Mouse (Mus musculus) effector memory CD4-positive, alpha-beta T cell, adult 5 months (primary cell): ENCODE data around the gene Gm13695. TPM values are rescaled to one million over a fixed set of nuclear protein-coding genes. Genes with fewer than 3 reads are reported as not detected.

ENCODE experiments used
- polyA plus RNA-seq: library from polyadenylated mRNA; unstranded; fragments of 100-300 nt; shearing (Covaris generic); gene quantifications from one replicate; pipeline ENCODE4 v1.2.1, GENCODE M21; 2017

Gene Gm13695
- not detected for polyA plus RNA-seq

GRCm38 (mm10) chr2:83967013-83967412, at the start of gene Gm13695:
Gene Gm13695 (plus strand): TSS chr2:83967313.

DNA sequence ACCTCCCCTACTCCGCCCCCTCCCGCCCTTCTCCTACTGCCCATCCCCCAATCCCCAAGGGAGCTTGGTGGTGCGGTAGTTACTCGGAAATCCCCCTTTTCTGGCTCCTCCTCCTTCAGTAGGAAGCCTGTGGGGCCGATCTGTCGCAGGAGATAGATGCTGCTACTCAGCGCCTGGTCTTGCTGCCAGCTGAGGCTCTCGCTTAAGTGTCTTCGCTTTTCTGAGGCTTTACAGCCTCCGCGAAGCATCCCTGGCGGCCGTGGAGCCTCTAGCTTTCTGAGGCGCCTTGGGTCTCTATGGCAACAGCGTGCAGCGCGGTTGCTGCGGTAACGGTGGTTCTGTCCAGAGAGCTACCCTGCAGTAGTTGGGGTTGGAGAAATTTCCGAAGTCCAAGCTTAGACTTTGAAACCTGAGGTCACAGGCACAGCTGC, 26.2 kb upstream of the Gm13695 start, which contains the start of gene Zswim2:
Gene Zswim2, minus strand, starts transcription at position 298 of the 431 bp plus-strand sequence.

GRCm38 (mm10) chr2:83955393-83955792, 11.7 kb upstream of the Gm13695 start, which contains the start of gene Gm13698:
Gene Gm13698 (plus strand): TSS chr2:83955693.

GRCm38 (mm10) chr2:83961203-83961602, 5.9 kb upstream of the Gm13695 start, which contains the start of gene Gm13693:
Gene Gm13693 (plus strand): TSS chr2:83961503.

GRCm38 (mm10) chr2:83972823-83973222, 5.7 kb downstream of the Gm13695 start, which contains the start of gene Gm13696:
Gene Gm13696 (plus strand): TSS chr2:83973123.

GRCm38 (mm10) chr2:83978633-83979032, 11.5 kb downstream of the Gm13695 start, which contains the start of gene Gm13694:
Gene Gm13694 (plus strand): TSS chr2:83978933.

GRCm38 (mm10) chr2:83984443-83984842, 17.3 kb downstream of the Gm13695 start, which contains the start of gene Gm13697:
Gene Gm13697 (plus strand): TSS chr2:83984743.

GRCm38 (mm10) chr2:83990253-83990652, 23.1 kb downstream of the Gm13695 start, which contains the start of gene Gm13691:
Gene Gm13691 (plus strand): TSS chr2:83990553.

Other genes with a start within 250 kb of the Gm13695 start
- gene Itgav, start 242.9 kb upstream of the Gm13695 start, polyA plus RNA-seq: 107 TPM
- gene Fam171b, start 154.7 kb upstream of the Gm13695 start, polyA plus RNA-seq: 0.67 TPM
- not detected for gene Zswim2, start 26.1 kb upstream of the Gm13695 start, polyA plus RNA-seq
- not detected for gene Gm13698, start 11.6 kb upstream of the Gm13695 start, polyA plus RNA-seq
- gene Gm13693, start 5.8 kb upstream of the Gm13695 start, polyA plus RNA-seq: not detected
- gene Gm13696, start 5.8 kb downstream of the Gm13695 start, polyA plus RNA-seq: not detected
- gene Gm13694, start 11.6 kb downstream of the Gm13695 start, polyA plus RNA-seq: not detected
- gene Gm13697, start 17.4 kb downstream of the Gm13695 start, polyA plus RNA-seq: not detected
- not detected for gene Gm13691, start 23.2 kb downstream of the Gm13695 start, polyA plus RNA-seq